Mouse (Mus musculus): ENCODE results near the gene Kif13a.

Gene Kif13a

GRCm38 (mm10) chr13:46838551-46838950 lies 91.1 kb downstream of the Kif13a start:
- DNase-seq (ENCODE audit: low spot score in 2 of 2): no peak

GRCm38 (mm10) chr13:46835351-46835750 lies 94.3 kb downstream of the Kif13a start:
- no peak for DNase-seq (ENCODE audit: low spot score in 2 of 2)

GRCm38 (mm10) chr13:46834805-46835204 lies 94.9 kb downstream of the Kif13a start:
- no peak for DNase-seq (ENCODE audit: low spot score in 2 of 2)

GRCm38 (mm10) chr13:46833586-46833985 lies 96.1 kb downstream of the Kif13a start:
- no peak for DNase-seq (ENCODE audit: low spot score in 2 of 2)

DNA sequence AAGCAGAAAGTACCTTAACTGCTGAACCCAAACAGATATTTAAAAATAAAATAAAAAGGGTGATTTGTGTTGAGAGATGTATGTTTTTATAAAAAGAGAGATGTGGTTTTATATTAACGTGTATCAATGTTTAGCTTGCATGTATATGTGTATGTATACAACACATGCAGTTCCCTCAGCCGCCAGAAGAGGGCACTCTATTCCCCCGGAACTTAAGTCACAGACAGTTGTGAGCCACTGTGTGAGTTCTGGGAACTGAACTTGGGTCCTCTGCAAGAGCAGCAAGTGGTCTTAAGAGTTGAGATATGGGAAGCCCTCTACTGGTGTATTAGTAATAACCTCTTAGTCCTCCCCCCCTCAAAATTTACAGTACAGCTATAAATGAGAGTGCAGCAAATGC lies 96.7 kb downstream of the Kif13a start:
- no peak for DNase-seq (ENCODE audit: low spot score in 2 of 2)

DNA sequence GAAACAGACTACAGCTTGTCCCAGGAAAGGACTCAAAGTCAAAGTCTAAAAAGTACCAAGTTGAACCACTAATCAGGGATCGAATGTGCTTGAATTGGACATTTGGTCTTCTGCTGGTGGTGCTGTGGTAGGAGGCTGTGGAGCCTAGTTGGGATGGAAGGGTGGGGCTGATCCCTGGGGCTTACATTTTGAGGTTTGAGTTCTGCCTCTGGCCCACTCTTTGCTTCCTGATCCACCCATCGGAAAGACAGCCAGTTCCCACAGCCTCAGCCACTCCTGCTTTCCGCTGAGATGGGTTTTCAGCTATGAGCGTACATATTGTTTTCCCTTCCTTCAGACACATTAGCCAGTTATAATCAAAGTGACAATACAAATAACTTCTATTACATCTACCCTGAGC lies 106.4 kb downstream of the Kif13a start:
- DNase-seq (ENCODE audit: low spot score in 2 of 2): no peak

DNA sequence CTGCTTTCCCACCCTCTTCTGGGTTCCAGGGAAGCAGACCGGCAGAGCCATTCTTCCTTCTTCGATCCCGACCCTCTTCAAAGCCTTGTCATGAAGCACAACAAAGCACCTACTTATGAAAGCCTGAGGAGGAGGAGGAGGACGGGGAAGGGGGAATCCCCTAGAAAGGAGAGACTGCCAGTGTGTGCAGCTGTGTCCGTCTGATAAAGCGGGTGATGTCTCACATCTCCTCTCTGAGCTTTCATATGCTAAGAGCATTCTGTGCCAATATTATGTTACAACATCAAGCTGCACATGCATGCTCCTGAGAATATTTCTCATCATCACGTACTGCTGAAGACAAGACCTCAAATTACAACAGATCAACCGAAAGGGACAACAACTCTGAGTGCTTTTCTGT lies 107.5 kb downstream of the Kif13a start:
- DNase-seq (ENCODE audit: low spot score in 2 of 2): no peak

- no peak for DNase-seq (ENCODE audit: low spot score in 2 of 2)
These were observed 109.9 kb downstream of the Kif13a start for GRCm38 (mm10) chr13:46819729-46820223.

DNA sequence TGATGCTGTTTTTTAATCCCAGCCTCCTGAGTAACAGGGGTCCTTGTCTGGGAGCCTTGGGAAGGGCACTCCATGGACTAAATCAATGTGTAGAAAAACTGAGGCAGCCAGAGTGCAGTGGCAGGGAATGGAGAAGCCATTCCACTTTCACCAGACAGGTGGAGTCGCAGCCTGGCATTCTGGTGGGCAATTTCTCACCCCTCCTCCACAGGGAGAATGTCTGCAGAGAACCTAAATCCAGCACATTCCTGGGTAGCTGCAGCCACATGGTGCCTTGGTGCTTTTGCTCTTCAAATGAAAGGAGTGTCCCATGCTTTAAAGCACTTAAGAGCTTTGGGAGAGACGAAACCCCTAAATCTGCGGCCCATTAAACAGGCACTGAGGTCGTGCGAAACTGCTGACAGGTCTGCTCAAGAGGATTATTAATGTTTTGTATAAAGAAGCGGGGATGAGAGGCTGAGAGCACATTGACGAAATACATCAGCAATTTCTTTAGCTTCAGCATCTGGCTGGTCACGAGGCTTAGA lies 110.4 kb downstream of the Kif13a start:
- no peak for DNase-seq (ENCODE audit: low spot score in 2 of 2)

- DNase-seq (ENCODE audit: low spot score in 2 of 2): no peak
These were observed 111.3 kb downstream of the Kif13a start for GRCm38 (mm10) chr13:46818374-46818773.

DNA sequence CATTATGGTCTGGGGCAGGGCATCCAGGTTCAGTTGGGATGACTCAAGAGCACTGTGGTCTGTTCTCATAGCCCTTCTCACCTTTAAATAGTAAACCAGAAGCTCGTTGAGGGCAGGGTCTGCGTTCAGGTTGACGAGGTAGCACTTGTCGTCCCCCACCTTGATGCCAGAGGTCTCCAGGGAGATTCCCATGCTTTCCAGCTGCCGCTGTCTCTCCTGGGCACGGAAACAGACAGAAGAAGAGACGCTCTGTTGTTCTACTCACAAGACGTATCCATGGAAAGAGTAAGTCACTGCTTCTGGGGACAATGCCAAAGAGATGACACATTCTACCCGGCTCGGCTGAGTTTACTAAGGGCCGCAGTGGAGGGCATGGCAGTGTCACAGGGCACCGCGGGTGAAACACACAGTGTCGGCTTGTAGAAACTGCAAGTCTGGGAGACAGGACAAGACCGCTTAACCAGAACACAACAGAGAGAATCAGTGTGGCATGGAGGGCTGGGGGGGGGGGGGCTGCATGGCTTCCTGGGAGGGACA lies 117.0 kb downstream of the Kif13a start:
- no peak for DNase-seq (ENCODE audit: low spot score in 2 of 2)

DNA sequence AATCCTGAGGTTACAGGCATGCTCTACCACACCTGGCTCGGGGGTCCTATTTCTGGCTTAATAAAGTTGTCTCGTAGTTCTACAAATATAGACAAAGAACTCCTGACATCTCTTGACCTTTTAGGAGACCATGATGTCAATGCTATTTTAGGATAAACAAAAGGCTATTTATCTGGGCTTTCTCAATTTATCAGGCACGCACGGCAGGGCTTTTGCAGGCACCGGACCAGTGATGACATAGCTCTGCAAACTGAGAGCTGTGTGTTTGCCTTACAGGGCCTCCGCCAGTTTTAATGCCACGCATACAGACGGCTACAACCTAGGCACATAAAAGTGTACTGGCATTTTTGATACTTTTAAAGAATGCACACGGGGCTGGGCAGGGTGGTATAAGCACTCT lies 118.0 kb downstream of the Kif13a start:
- no peak for DNase-seq (ENCODE audit: low spot score in 2 of 2)

DNA sequence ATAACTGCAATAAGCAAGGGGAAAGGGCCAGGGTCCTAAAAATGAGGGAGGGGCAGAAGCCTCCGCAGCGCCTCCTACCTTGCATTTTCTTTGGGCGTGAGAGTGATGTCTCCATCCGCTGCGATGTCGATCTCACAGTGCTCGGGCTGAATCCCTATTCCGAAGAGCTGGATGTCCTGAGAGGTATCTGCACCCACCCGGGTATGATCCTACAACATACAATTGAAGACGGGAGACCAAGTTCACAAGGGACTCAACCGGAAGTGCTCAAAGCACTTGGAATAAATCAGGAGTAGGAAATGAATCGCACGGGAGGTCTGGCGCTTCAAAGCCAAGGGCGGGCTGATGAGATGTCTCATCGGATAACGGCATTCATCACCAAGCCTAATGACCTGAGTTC lies 119.1 kb downstream of the Kif13a start:
- DNase-seq (ENCODE audit: low spot score in 2 of 2): no peak

GRCm38 (mm10) chr13:46810098-46810497 lies 119.6 kb downstream of the Kif13a start:
- DNase-seq (ENCODE audit: low spot score in 2 of 2): no peak

DNA sequence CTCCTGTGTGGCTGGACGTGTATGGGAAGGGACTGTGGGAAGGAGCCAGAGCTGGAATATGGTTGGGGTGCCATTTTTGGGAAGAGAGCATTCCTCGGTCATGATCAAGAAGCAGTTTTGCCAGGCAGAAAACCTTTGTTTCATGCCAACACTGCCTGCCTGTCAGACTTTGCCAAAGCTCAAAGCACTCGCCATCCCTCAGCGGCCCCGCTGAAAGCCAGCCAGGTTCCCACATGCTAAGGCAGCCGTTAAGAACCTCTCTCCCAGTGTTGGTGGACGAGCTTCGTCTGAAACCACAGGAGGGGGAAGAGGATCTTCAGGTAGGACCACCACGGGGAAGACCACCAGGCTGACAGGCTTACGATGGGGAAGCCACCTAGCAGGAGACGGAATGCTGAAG lies 121.8 kb downstream of the Kif13a start:
- DNase-seq (ENCODE audit: low spot score in 2 of 2): no peak

GRCm38 (mm10) chr13:46801196-46801595 lies 128.5 kb downstream of the Kif13a start:
- DNase-seq (ENCODE audit: low spot score in 2 of 2): no peak

DNA sequence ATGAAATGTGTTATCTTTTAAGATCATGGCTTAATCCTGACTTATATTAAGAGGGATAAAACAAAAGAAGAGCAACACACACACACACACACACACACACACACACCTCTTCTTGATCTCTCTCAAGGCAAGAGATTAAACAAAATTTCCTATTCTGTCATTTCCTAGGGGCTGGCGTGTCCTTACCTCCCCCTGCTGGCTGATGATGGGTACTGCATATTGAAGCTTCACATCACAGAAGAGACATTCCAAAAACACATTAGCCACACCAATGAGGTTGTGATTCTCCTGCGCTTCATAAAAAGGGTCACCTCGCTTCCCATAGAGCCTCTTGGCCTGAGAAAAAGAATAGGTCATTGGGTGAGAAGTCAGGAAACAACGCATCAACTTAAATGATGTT lies 131.5 kb downstream of the Kif13a start:
- DNase-seq (ENCODE audit: low spot score in 2 of 2): no peak

GRCm38 (mm10) chr13:46796381-46796780 lies 133.3 kb downstream of the Kif13a start:
- DNase-seq (ENCODE audit: low spot score in 2 of 2): no peak

DNA sequence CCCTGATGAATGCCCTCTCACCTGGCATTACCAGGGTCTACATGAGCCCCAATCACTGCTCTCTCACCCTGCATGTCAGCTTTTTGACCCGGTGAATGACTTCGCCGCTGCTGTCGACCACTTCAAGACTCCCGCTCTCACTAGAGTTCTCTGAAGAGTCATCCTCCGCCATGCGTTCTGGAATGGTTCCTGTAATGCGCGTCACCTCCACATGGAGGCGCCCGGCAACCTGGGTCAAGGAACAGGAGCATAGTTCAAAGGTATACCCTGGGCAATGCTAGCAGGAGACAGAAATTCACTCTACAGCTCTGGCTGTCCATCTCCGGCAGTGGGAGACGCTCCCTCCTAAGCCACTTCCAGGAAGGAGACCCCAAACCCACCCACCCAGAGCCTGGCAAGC lies 135.8 kb downstream of the Kif13a start:
- no peak for DNase-seq (ENCODE audit: low spot score in 2 of 2)

- DNase-seq (ENCODE audit: low spot score in 2 of 2): no peak
These were observed 141.2 kb downstream of the Kif13a start for GRCm38 (mm10) chr13:46788452-46788851.

- no peak for DNase-seq (ENCODE audit: low spot score in 2 of 2)
These were observed 142.8 kb downstream of the Kif13a start for GRCm38 (mm10) chr13:46786836-46787235.

GRCm38 (mm10) chr13:46786064-46786561 lies 143.6 kb downstream of the Kif13a start:
- no peak for DNase-seq (ENCODE audit: low spot score in 2 of 2)

GRCm38 (mm10) chr13:46780379-46780778 lies 149.3 kb downstream of the Kif13a start:
- DNase-seq (ENCODE audit: low spot score in 2 of 2): no peak

DNA sequence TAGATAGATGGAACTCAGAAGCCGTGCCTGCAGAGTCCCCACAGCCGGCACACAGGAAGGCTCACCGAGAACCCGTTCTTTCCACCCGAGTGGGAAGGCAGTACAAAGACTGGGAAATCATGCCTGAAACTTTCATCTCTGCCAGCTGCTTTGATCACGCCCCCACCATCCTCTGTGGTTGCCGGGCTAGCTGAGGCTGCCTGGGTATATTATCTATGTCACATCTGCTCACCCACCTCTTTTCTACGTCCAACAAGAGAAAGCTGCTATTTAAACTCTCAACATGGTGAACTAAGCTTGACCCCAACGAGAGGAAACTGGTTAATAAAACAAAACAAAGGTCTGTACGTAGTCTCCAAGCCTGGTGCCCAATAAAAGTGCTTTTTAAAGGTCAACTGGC lies 149.8 kb downstream of the Kif13a start:
- peak; percentile 24 to 30 for DNase-seq (ENCODE audit: low spot score in 2 of 2)
